Mouse (Mus musculus): ENCODE measurements around the gene Dsp.

Gene Dsp

DNA sequence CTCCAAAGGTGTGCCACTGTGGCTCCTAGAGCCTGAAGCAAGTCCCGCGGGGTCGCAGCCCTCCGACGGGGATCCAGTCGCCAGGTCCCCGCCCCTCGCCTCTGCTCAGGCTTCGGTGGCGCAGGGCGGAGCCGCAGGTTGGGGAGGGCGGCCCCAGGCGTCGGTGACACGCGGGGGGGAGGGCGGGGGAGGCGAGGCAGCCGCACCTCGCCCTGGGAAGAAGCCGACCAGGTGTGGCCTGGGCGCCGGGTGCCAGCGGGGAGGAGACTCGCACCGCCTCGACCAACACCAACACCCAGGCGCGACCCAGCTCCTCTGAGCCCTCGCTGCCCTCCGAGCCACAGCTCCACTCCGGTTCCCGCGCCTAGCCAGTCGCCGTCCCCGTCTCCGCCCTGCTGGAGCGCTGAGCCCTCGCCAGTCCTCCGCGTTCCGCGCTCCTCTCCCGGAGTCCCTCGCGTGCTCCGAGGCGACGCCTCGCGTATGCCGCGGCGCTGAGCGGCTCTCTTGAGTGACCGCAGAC lies at the start of gene Dsp:
TSS of gene Dsp (plus strand) at position 226 of the 520 bp plus-strand sequence.
- DNase-seq (ENCODE audit: low read depth, low spot score): no peak

DNA sequence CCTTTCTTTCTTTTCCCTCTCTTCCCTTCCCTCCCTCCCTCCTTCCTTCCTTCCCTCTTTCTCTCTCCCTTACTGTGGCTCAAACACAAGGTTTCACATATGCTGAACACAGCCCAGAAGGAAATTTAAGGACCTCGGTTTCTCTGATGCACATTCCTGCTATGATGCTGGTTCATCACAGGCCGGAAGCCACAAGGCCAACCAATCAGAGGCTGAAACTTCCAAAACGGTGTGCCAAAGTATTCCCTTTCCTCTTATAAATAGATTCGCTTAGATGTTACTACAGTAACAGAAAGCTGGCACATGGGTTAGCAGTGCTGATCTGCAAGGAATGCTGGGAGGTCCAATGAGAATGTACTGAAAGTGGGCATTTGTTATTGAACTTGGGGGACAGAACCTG lies 47.7 kb upstream of the Dsp start:
- DNase-seq (ENCODE audit: low read depth, low spot score): no peak

DNA sequence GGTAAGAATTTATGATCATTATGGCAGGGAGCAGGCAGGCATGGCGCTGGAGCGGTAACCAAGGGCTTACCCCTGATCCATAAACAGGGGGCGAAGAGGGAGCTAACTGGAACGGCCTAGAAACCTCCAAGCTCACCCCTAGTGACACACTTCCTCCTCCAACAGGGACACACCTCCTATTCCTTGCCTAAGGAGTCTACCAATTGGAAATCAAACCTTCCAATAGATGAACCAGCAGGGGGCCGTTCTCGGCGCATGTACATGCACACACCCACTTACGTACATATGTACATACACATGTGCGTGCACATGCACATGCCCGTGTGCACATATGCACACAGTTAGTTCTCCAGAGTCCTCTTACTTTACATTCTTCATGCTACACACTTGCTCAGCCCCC lies 46.6 kb upstream of the Dsp start:
- DNase-seq (ENCODE audit: low read depth, low spot score): no peak

DNA sequence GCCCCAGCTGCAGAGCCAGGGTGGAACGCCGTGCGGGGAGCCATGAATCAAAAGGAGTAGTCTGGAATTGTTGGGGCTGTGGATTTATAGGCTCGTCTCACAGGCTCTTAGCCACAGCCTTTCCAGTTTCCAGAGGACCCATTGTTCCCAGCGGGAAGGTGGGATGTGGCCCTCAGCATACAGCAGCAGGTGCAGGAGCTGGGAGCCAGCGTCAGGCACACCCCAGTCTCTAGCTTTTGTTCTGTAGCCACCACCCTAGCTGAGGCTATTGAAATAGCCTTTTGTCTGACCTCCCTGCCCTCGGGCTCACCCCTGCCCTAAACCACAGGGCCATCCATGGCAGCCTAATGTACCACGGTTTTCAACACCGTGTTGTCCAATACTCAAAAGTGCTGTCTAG lies 42.0 kb upstream of the Dsp start:
- DNase-seq (ENCODE audit: low read depth, low spot score): no peak

DNA sequence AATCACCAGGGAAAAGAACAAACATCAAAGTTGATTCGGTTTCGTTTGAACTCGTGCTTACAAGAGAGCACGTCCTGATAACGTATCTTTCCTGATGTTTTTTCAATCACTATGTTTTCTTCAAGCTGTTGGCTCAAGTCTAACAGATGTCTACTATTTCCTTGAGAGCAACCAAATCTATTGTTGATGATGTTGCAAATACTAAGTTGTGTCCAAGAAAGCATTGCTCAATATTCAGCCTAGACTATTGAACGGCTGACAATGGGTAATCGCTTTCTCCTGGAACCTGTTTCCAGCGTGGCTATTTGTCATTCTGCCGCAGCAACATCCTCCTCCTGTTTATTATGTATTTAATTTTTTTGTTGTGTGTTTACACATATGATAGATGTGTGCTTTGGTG lies 28.8 kb upstream of the Dsp start:
- DNase-seq (ENCODE audit: low read depth, low spot score): no peak

DNA sequence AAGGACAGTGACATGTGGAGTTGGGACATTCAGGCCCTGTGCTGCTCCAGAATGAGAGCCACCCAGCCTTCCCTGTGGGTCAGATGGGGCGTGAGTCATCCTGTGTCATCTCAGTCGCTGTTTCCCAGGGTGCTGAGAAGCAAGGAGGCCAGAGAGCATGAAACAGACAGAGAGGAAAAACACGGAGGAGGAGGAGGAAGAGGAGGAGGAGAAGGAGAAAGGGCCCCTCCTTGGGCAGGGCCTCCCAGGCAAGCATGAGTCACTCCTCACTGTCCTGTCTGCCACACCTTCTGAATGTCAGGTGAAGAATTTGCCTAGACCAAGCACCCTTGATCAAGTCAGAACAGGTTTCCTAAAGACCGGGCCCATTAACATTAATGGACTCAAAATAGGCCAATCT lies 27.4 kb upstream of the Dsp start:
- DNase-seq (ENCODE audit: low read depth, low spot score): no peak

DNA sequence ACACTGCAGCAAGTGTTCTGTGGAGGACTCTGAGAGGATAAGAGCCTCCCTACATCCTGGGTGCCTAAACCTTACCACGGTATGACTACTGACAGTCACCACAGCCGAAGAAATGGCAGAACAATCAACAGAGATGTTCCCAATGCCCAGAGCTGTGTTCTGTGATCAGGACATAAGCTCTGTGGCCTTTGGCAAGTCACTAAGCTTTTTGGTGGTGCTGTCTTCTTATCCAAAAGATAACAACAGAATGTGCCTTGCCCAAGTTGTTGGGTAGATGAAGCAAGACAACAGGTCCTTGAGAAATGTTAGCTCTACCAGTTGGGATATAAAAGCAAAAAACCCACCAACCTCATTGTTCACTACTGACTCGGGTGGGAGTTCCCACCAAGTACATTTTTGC lies 23.4 kb upstream of the Dsp start:
- DNase-seq (ENCODE audit: low read depth, low spot score): no peak

DNA sequence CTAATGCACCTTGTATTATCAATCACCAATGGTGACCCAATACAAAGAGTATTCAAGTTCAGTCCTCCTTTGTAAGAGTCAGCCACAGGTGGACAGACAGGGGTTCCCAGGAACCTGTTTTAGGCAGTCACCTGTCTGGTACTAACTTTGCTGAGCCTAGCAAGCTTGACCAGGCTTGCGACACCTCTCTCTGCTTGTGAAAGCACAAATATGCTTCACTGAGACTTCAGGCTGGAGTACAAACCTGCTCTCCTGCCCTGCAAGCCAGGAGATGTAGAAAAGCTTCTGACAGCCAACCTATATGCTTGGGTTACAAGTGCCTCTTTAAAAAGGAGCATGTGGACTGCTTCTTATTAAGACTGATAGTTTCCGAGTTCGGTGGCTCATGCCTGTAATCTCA lies 22.8 kb upstream of the Dsp start:
- DNase-seq (ENCODE audit: low read depth, low spot score): no peak

DNA sequence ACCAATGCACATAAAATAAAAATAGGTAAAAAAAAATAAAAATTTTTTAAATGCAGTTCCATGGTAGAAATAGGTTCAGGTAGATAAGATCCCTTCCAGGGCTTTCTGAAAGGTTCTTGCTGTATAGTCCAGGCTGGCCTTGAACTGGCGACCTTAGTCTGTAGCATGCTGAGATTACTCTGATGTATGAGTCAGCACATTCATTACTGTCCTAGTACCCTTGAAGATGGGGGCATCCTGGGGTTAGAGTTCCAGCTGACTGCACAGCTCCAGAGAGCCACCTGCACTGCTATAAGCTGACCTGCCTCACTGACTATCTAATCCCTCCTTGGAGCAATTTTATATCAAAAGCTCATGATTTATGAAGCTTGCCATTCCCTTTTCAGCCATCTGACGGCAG lies 21.6 kb upstream of the Dsp start:
- no peak for DNase-seq (ENCODE audit: low read depth, low spot score)

DNA sequence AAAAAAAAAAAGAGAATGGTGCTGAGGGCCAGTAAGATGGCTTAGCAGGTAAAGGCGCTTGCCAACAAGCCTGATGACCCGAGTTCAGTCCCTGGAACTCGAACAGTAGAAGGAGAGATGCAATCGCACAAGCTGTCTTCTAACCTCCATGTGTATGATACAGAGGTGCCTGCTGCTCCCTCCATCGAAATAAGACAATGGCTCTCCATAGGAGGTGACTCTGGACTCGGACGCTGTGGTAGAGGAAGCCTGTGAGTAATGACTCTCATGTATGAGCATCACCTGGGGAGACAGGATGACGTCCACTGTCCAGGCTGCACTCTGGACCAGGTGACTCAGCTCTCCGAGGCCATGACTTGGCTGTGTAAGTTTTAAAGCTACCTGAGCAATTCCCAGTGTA lies 21.0 kb upstream of the Dsp start:
- DNase-seq (ENCODE audit: low read depth, low spot score): no peak

DNA sequence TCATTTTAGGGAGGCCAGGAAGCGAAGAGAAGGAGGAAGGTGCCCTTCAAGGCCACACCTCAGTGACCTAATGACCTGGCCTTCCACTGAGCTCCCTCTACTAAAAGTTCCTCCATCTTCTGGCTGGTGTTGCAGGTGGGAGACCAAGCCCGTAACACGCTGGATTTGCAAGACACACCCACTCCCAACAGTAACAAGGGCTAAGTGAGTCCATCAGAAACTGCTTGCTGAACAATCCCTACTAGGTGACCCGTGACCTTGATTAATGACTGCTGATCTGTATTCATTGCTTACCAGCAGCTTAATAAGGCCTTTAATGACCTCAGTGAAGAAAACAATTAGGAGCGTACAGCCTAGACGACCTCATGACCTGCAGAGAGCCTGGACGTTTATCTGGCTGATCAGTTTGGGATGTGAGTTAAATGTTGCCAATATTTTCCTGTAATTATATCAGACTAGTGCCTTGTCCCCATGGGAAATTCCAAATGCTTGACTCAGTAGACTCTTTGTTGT lies 18.0 kb upstream of the Dsp start:
- no peak for DNase-seq (ENCODE audit: low read depth, low spot score)

DNA sequence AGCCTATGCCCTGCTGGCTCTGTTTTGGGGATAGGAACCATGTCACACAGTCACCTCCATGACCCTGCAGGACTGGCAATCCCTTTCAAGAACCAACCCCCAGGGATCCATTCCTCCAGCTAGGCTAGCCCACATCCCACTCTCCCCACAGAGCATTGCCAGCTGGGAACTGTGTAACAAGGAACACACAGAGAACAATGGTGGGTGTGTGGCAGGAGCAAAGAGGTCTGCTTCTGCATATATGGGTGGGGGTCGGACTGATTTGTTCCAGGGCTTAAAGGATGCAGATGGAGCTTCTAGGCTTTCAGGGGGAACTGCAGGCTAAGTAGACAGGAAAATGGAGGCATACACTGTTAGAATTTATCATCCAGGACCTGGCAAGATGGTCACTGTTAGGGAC lies 10.6 kb upstream of the Dsp start:
- DNase-seq (ENCODE audit: low read depth, low spot score): no peak

DNA sequence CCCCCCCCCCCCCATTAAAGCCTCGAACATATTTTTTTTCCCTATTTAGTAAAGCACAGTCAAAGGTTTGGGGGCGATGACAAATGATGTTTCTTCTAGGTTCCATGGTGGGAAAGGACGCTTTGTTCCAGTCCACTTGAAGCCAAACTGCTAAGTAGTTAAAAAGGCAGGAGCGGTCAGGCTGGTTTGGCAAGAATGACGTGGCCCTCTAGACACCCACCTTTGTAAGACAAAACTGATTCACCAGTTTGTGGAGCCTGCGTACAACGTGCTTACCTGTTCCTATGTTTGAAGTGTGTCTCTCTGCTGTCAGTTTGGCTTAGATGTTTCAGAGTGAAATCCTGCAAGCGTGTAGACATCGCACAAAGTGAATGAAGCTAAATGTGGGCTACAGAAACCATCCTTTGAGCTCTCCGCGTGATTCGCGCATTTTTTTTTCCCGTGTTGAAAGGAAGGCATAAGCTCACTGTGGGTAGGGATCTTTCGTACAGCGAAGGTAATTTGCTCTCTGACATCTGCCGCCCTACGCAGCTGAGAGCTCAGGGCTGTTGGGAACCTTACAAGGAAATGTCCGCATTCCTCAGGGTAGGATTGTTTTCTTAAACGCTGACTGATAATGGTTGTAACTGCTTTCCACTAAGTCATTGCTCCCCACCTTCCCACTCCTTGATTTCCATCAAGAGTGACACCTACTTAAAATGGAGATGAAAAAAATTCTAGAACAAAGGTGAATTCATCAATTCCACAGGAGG lies 6.0 kb upstream of the Dsp start:
- DNase-seq (ENCODE audit: low read depth, low spot score): no peak

DNA sequence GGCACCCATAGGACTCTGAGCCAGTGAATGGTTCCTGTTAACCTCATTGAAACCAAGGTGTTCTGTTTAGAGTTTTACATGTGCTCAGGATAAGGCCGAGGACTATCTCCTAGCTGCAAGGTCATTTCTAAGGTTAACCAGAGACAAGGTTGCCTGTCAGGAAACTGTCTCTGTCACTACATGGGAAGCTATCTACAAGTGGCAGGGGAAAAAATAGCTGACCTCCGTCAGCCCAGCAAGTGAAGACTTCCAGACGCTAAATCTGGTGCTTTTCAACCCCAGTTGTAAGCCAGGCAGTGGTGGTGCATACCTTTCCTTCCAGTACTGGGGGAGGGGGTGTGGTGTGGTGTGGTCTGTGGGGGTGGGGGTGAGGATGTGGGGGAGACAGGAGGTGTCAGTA lies 2.7 kb upstream of the Dsp start:
- no peak for DNase-seq (ENCODE audit: low read depth, low spot score)

DNA sequence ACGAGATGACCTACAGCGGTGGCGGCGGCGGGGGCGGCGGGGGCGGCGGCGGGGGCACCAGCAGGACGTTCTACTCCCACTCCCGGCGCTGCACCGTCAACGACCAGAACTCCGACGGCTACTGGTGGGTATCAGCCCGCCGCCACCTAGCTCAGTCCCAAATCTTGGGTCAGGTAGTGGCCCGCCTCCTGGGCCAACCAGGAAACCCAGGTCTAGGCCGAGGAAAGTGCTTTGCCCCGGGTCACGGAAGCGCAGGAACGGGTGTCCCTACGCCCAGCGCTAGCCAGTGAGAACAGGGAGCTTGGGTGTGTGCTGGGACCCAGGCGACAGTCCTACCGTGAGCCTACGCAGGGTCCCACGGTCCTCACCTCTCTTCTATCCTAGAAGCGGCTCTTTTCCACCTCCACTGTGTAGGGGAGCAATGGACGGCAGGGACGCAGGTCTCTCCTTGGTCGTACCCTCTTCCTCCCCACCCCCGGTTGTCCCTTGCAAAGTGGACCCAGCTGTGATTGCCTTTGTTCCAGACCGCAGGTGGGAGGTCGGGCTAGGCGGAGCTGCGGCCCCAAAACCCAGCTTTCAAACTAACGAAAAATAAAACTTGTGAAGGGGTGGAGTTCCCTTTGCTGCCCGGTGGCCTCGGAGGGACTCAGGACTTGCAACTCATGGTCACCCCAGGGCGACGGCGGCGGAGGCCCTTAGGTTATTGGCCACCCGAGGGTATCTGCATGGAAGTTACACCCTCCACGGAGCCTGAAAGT lies 756 bp downstream of the Dsp start:
- DNase-seq (ENCODE audit: low read depth, low spot score): no peak

DNA sequence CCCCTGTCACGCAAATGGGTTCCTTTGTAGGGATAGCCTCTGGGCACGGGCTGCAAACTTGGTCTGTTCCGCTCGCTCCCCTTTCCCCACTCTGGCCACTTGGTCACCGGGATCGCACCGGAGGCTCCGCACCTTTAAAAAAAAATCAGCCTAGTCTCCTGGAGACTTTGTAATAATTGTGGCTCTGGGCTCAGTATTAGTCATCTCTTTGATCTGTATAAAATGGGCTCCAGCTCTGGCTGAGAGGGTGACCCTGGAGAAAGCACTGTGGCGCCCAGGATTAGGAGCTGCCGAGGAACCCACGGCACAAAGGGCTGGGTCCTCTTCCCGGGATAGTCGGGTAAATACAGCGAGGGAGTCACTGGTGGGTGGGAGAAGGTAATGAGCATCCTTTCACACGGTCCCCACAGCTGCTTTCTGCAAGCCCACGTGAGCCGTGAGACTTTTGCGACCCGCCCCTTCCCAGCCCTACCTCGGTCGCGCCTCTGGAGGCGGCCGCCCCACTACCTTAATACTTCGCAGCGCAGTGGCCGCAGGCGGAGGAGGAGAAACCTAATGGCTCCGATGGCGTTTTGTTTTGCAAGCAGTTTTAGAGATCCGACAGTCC lies 1.4 kb downstream of the Dsp start:
- no peak for DNase-seq (ENCODE audit: low read depth, low spot score)

DNA sequence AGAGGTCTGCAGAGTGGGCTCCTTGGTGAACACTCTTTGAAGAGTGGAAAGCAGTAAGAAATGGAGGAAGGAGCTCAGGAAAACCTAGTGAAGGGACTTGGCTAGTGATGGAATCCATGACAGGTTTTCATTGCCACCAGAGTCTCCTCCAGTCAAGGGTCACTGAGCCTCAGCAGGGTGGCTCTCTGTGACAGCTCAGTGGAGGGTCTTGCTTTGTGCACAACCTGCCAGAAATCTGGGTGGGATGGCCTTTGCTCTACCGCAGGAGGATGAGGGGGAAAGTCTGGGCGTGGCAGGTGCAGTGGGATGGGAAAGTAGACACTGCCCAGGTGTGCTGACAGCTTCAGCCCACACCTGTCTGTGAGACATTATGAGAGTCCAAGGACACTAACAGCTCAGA lies 4.4 kb downstream of the Dsp start:
- no peak for DNase-seq (ENCODE audit: low read depth, low spot score)

DNA sequence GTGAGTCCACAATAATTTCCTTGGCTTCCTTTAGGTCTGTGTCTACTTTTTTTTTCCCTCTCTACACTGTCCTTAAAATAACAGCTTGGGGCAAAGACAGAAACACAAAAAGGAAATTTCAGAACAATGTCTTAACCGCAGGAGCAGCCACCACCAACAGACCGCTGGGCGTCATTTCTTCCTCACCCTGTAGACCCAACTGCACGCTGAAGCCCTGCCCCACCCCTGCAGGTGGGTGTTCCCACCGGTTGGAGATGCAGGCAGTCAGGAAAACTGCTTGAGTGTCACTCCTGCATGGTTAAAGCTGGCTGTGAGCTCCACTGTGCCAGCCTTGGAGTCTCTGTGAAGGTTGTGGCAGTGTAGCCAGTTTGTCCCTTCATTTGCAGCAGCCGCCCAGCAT lies 6.5 kb downstream of the Dsp start:
- DNase-seq (ENCODE audit: low read depth, low spot score): no peak

DNA sequence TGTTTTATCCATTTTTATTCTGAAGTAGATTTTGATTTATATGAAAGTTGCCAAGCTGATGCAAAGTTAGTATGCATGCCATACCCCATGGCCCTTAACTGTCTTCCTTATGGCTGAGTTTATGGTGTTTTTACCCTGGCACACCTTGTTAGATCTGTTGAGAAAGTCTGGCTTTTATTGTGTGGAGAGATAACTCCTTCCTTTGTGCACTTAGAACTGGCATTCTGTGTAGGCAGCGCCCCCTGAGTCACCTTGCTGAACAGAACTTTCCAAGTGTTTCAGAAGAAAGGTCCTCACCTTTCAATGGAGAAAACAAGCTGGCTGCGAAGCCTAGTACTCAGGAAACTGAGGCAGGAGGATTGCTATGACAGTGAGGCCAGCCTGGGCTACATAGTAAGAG lies 10.9 kb downstream of the Dsp start:
- DNase-seq (ENCODE audit: low read depth, low spot score): no peak

DNA sequence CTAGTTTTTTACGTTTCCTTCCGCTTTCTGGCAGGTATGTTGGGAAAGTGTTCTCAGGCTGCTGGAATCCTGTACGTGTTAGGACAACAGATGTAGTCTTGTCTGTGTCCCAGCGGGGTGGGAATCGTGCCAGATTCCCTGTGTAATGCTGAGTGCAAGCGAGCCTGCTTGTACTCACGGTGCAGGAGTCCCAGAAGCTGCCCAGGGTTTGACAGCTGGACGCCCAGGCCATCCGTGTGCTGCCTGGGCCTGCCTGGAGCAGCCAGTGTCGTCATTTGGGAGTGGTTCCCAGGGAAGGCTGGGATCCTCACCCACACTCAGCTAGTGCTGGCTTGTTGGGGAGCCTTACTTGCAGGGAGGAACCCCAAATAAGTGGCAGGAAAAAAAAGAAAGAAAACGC lies 11.6 kb downstream of the Dsp start:
- DNase-seq (ENCODE audit: low read depth, low spot score): no peak

DNA sequence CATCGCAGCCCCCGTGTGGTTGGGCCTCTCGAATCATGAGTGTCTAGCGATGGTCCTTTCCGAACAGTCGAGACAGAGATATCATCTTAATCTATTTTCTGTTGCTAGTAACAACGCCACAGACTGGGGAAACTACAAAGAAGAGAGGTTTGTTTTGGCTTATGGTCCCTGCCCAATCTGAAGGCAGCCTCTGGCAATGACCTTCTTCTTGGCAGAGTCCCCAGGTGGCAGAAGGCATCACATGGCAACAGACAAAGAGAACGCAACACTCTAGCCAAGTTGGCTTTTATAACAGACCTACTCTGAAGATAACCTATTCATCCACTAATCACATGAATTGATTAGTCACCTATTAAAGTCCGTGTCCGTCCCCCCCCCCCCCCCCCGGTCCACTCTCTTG lies 13.8 kb downstream of the Dsp start:
- DNase-seq (ENCODE audit: low read depth, low spot score): no peak

DNA sequence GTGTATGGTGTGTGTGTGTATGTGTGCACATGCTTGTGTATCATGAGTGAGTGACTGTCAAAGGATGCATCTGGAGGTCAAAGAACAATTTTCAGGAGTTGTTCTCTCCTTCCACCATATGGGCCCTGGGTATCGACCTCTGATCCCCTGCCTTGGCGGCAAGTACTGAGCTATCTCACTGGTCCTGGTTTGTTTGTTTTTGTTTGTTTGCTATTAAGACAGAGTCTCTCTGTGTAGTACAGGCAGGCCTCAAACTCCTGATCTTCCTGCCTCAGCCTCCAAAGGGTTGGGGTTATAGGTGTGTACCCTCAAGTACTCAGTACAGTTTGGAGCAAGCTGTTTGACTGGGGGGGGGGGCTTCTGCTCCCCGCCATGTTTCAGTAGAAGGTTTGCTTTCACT lies 16.0 kb downstream of the Dsp start:
- no peak for DNase-seq (ENCODE audit: low read depth, low spot score)

DNA sequence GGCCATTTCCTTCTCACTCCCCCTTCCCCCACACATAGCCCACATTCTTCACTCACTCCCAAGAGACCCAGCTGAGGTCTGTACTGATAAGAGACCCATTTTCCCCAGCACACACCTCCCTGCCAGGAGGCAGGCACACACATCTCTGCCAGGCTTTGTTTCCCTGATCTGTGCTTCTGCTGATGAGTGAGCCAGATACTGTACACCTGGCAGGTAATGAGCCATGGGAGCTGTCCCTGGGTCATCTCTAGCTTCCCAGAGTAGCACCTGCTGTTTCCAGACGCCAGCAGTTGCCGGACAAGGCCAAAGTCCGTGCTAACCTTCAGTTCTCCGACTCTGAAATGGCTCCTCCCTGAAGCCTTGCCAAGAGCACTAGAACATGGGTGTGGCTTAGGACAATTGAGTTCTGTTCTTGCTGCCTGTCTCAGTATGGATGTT lies 19.6 kb downstream of the Dsp start:
- no peak for DNase-seq (ENCODE audit: low read depth, low spot score)
